Mouse (Mus musculus) hindbrain, postnatal 0 days (tissue): ENCODE measurements around the gene Ly6g6f. TPM values are rescaled to one million over a fixed set of nuclear protein-coding genes. Genes with fewer than 3 reads are reported as not detected.

ENCODE experiments used
- ATAC-seq: fragments of 200-750 bp; cut with Nextera tagmentation; 2 replicates; pipeline ENCODE4 v1.8.0; 2017; ENCODE audit warnings: mild to moderate bottlenecking, moderate TSS enrichment, moderate library complexity
- DNase-seq: peaks from one replicate; pipeline ENCODE4 v3.0.0-alpha.2; 2015; ENCODE audit warnings: low spot score
- H3K27ac ChIP-seq: fragments of 300-500 bp; sonication (generic); 2 replicates; pipeline ENCODE4 v1.5.1; 2014; ENCODE audit warnings: mild to moderate bottlenecking
- H3K27me3 ChIP-seq: fragments of 300-500 bp; sonication (generic); 2 replicates; pipeline ENCODE4 v1.6.1; 2014; ENCODE audit warnings: low read length, mixed read lengths; ENCODE audit not compliant: insufficient read depth
- H3K36me3 ChIP-seq: fragments of 300-500 bp; sonication (generic); 2 replicates; pipeline ENCODE4 v1.6.1; 2014; ENCODE audit warnings: low read length, mixed read lengths; ENCODE audit not compliant: insufficient read depth
- H3K4me1 ChIP-seq: fragments of 300-500 bp; sonication (generic); 2 replicates; pipeline ENCODE4 v1.6.1; 2014; ENCODE audit warnings: antibody characterized with exemption, low read length, mixed read lengths; ENCODE audit not compliant: insufficient read depth
- H3K4me2 ChIP-seq: fragments of 300-500 bp; sonication (generic); 2 replicates; pipeline ENCODE4 v1.6.1; 2014; ENCODE audit warnings: low read depth, mild to moderate bottlenecking, low read length, moderate library complexity, mixed read lengths
- H3K4me3 ChIP-seq: fragments of 300-500 bp; sonication (generic); 2 replicates; pipeline ENCODE4 v1.5.1; 2014; ENCODE audit warnings: low read length
- H3K9ac ChIP-seq: fragments of 300-500 bp; sonication (generic); replicated peaks from 2 replicates; pipeline ENCODE4 v1.6.1; 2014; ENCODE audit warnings: mild to moderate bottlenecking, low read length, moderate library complexity, mixed read lengths
- H3K9me3 ChIP-seq: fragments of 300-500 bp; sonication (generic); 2 replicates; pipeline ENCODE4 v1.6.1; 2016; ENCODE audit warnings: low read length, mixed read lengths
- CTCF ChIP-seq: IDR thresholded peaks from 2 replicates; pipeline ENCODE4 v1.5.1; 2016; ENCODE audit warnings: antibody characterized with exemption, control low read depth, low read depth
- WGBS: fragments of 180-500 bp; shearing (Covaris S2); extraction: QIAGEN DNeasy Blood & Tissue Kit; methylation state at CpG from one replicate; pipeline ENCODE4 v1.1.7; 2014; 5-methylcytosine and 5-hydroxymethylcytosine counted together
- polyA plus RNA-seq: library from polyadenylated mRNA; unstranded; fragments of >200 nt; fragmentation: Nextera tagmentation; extraction: Ambion mirVana; gene quantifications from 2 replicates; pipeline ENCODE4 v1.2.1, GENCODE M21; 2015
- total RNA-seq: library from RNA; depleted of rRNA; stranded (reverse); fragments of >200 nt; gene quantifications from 2 replicates; pipeline ENCODE4 v1.2.3, GENCODE M21; 2014

Gene Ly6g6f
- total and polyA plus RNA-seq, 2 experiments from 2014 or later: not detected

DNA sequence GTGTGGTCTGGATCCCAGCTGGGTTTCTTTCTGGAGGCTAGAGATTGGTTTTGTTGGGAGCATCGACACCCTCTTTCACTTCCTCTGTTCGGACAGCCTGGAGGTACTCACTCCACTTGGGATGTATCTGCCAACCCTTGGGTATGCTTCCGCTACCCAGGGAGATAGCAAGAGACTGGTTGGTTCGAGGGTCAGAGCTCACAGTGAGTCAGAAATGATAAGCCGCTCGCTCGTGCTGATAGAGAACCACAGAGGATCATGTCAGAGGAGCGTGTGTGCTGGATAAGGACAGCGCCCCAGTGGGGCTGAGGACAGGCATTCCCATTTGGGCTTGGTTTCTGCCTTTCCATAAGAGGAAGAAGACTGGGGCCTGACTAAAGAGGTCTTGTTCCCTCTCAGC lies 5.6 kb downstream of the Ly6g6f start:
- ATAC-seq: no peak
- 64% methylated on average over 9 of the region's 9 CpGs for WGBS
- no peaks in the 10 kb centered on the region for H3K4me1 ChIP-seq

GRCm38 (mm10) chr17:35077786-35078233 lies 7.6 kb downstream of the Ly6g6f start, which contains the start of gene Ly6g6d:
Ly6g6d (minus strand) TSS chr17:35078065.
- WGBS: 11% methylated on average over 14 of the region's 14 CpGs
- no peaks in the 10 kb centered on the region for H3K27me3 ChIP-seq
- H3K27ac ChIP-seq: no peak within 1 kb of the TSS
- DNase-seq (peak; percentile 46), ATAC-seq (peak; percentile 71; the same call in 1 of the 2 replicates)
- peak within 1 kb of the TSS; percentile 49 for H3K4me2 ChIP-seq
- no peaks in the 10 kb centered on the region for H3K4me1 ChIP-seq
- H3K4me3 ChIP-seq: peak within 1 kb of the TSS; percentile 20
- no peaks in the 10 kb centered on the region for H3K9me3 ChIP-seq
- H3K36me3 ChIP-seq: no peaks in the 10 kb centered on the region
- peak; percentile 68 for TF ChIP-seq CTCF
- H3K9ac ChIP-seq: no peak within 1 kb of the TSS; the same call in 1 of the 2 replicates

More for the DNA sequence above, 5.6 kb downstream of the Ly6g6f start:
- no peak for DNase-seq
- no peak for TF ChIP-seq CTCF
- no peaks in the 10 kb centered on the region for H3K9me3 ChIP-seq
- no peaks in the 10 kb centered on the region for H3K36me3 ChIP-seq
- no peak overlapping the region for H3K4me2 ChIP-seq
- H3K27me3 ChIP-seq: no peaks in the 10 kb centered on the region
- no peak overlapping the region for H3K9ac ChIP-seq
- H3K27ac ChIP-seq: no peak overlapping the region
- H3K4me3 ChIP-seq: no peak overlapping the region

DNA sequence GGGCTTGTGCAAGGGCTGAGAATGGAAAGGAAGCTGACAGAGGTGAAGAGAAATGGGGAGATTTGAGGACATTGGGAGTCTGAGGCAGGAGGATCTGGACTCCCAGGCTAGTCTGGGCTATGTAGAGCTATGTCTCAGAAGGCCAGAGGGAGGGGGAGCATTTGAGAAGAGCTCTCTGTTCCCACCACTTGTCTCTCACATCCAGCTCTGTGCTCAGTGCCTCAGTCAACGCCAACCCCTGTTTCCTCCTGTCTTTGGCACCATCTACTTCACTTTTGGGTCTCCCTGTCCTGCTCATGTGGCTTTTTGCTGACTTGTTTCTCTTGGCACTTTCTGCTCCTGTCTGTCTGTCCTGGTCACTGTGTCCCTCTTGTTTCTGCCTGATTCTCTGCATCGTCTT lies 8.1 kb downstream of the Ly6g6f start:
- Histone ChIP-seq H3K4me3 (no peak overlapping the region), H3K4me1 (no peaks in the 10 kb centered on the region), H3K27me3 (no peaks in the 10 kb centered on the region), H3K36me3 (no peaks in the 10 kb centered on the region), H3K27ac (no peak overlapping the region), H3K9me3 (no peaks in the 10 kb centered on the region), H3K4me2 (peak overlapping the region; percentile 49; the same call in 1 of the 2 replicates), H3K9ac (no peak overlapping the region)
- 39% methylated on average over 2 of the region's 2 CpGs for WGBS
- TF ChIP-seq CTCF: no peak
- ATAC-seq (no peak), DNase-seq (no peak)

DNA sequence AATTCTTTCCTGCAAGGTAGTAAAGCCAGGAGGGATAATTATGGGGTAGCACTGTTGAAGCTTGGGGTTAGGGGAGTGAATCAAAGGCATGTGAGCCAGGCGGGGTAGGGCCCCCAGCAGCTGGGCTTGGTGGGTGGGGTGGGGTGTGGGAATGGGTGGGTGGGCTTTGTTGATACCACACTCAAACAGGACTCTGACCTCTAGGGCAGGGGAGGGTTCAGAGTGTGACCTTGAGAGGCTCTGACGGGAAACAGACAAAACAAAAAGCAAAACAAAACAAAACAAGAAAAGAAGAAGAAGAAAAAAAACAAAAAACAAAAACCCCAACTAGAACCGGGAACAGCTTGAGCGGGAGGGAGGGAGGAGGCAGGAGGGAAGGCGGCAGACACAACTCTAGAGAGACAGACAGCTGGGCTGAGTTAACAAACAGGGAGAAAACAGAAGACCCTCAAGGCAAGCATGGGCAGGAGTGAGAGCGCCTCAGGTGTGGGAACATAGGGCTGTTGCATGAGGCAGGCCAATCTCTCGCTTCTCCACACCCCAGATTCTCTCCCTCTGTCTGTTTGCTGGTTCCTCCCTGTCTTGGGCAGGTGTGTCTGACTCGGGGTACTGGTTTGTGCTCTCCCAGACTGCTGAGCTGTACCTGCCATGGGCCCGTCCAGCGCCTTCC lies 8.8 kb downstream of the Ly6g6f start, which contains the start of gene Ly6g6e:
Gene Ly6g6e (plus strand): TSS at position 396 of the 670 bp plus-strand sequence.
- peak within 1 kb of the TSS; percentile 20 for H3K4me3 ChIP-seq
- TF ChIP-seq CTCF: no peak
- H3K27ac ChIP-seq: no peak within 1 kb of the TSS
- ATAC-seq: no peak
- no peaks in the 10 kb centered on the region for H3K9me3 ChIP-seq
- no peaks in the 10 kb centered on the region for H3K36me3 ChIP-seq
- no peak within 1 kb of the TSS; the same call in 1 of the 2 replicates for H3K9ac ChIP-seq
- H3K27me3 ChIP-seq: no peaks in the 10 kb centered on the region
- peak within 1 kb of the TSS; percentile 49 for H3K4me2 ChIP-seq
- no peak for DNase-seq
- H3K4me1 ChIP-seq: no peaks in the 10 kb centered on the region
- 47% methylated on average over 10 of the region's 10 CpGs for WGBS

DNA sequence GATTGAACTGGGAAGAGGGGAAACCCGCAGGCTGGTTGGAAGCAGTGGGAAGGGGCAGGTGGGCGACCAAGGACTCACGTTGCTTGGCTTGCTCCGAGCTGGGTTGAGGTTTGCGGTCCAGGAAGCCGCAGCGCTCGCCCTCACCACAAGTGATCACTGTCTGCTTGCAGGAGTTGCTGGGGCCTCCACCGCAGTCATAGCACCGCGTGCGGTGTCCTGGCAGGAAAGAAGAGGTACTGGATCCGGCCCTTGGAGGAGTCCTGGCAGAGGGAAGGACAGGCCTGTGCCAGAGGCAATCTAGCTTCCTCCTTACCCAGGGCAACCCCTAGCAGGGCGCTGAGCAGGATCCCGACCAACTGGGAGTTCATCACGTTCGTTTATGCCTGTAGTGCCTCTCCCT lies 11.3 kb downstream of the Ly6g6f start:
- no peak for ATAC-seq

DNA sequence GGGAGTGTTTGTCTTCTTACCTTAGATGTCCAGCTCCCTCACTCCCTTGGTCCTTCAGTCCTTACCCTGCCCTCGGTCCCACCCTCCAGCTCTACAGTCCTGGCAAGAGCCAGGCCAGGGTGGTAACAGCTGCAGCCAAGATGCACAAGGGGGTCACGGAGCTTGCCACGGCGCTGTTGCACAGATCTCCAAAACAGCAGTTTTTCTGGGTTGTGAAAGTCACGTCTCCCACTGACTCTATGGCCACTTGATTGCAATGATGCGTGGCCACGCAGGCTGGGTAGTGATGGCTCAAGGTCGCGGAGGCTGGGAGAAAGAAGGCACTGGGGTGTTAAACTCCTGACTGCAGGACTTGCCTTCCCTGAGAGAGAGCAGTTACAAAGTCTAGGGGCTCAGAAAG lies 14.0 kb downstream of the Ly6g6f start:
- WGBS: 74% methylated on average over 9 of the region's 9 CpGs
- Histone ChIP-seq H3K9ac (no peak overlapping the region), H3K4me3 (no peak overlapping the region), H3K36me3 (no peaks in the 10 kb centered on the region), H3K27me3 (no peaks in the 10 kb centered on the region), H3K9me3 (no peaks in the 10 kb centered on the region), H3K27ac (no peak overlapping the region), H3K4me2 (no peak overlapping the region), H3K4me1 (no peaks in the 10 kb centered on the region)
- no peak for TF ChIP-seq CTCF
- DNase-seq (no peak), ATAC-seq (no peak)

More for the DNA sequence above, 11.3 kb downstream of the Ly6g6f start:
- no peak overlapping the region for H3K9ac ChIP-seq
- no peak overlapping the region for H3K4me3 ChIP-seq
- no peaks in the 10 kb centered on the region for H3K9me3 ChIP-seq
- DNase-seq: no peak
- 42% methylated on average over 17 of the region's 17 CpGs for WGBS
- TF ChIP-seq CTCF: no peak
- H3K27me3 ChIP-seq: no peaks in the 10 kb centered on the region
- H3K36me3 ChIP-seq: no peaks in the 10 kb centered on the region
- H3K27ac ChIP-seq: no peak overlapping the region
- H3K4me2 ChIP-seq: no peak overlapping the region
- H3K4me1 ChIP-seq: no peaks in the 10 kb centered on the region
